Mouse (Mus musculus) NIH3T3 (cell line): ENCODE results near the gene Gsn.

Experiments used
- DNase-seq: peaks from one replicate; pipeline ENCODE4 v3.0.0-alpha.2; 2012; ENCODE audit warnings: low read depth

Gsn gene

GRCm38 (mm10) chr2:35255885-35256833, at the start of gene Gsn:
Gsn (plus strand) TSS chr2:35256380.
- peak; percentile 90 for DNase-seq

- DNase-seq = no peak
Measured at GRCm38 (mm10) chr2:35206761-35207160, 49.4 kb upstream of the Gsn start.

- peak; percentile 12 for DNase-seq
Measured at GRCm38 (mm10) chr2:35208054-35208453, 48.1 kb upstream of the Gsn start.

- DNase-seq = no peak
Measured at GRCm38 (mm10) chr2:35208931-35209665, 47.1 kb upstream of the Gsn start.

- no peak for DNase-seq
Measured at GRCm38 (mm10) chr2:35211681-35212080, 44.5 kb upstream of the Gsn start.

- DNase-seq = no peak
Measured at GRCm38 (mm10) chr2:35213345-35213910, 42.8 kb upstream of the Gsn start.

- peak; percentile 93 for DNase-seq
Measured at GRCm38 (mm10) chr2:35214881-35215358, 41.3 kb upstream of the Gsn start.

GRCm38 (mm10) chr2:35215363-35215762, 40.8 kb upstream of the Gsn start:
- no peak for DNase-seq

GRCm38 (mm10) chr2:35216701-35217100, 39.5 kb upstream of the Gsn start:
- DNase-seq = peak; percentile 36

- no peak for DNase-seq
Measured at GRCm38 (mm10) chr2:35218736-35219135, 37.4 kb upstream of the Gsn start.

GRCm38 (mm10) chr2:35222822-35223391, 33.3 kb upstream of the Gsn start:
- no peak for DNase-seq

GRCm38 (mm10) chr2:35224285-35224684, 31.9 kb upstream of the Gsn start:
- DNase-seq = no peak

GRCm38 (mm10) chr2:35228145-35228544, 28.0 kb upstream of the Gsn start:
- no peak for DNase-seq

GRCm38 (mm10) chr2:35230215-35230614, 26.0 kb upstream of the Gsn start:
- peak; percentile 83 for DNase-seq

- peak; percentile 34 for DNase-seq
Measured at GRCm38 (mm10) chr2:35231871-35232270, 24.3 kb upstream of the Gsn start.

- no peak for DNase-seq
Measured at GRCm38 (mm10) chr2:35232595-35233445, 23.4 kb upstream of the Gsn start.

GRCm38 (mm10) chr2:35233898-35234297, 22.3 kb upstream of the Gsn start:
- DNase-seq = no peak

- peak; percentile 92 for DNase-seq
Measured at GRCm38 (mm10) chr2:35235021-35235420, 21.2 kb upstream of the Gsn start.

- no peak for DNase-seq
Measured at GRCm38 (mm10) chr2:35244241-35244640, 11.9 kb upstream of the Gsn start.

GRCm38 (mm10) chr2:35247763-35248162, 8.4 kb upstream of the Gsn start:
- DNase-seq = no peak

GRCm38 (mm10) chr2:35252733-35253132, 3.4 kb upstream of the Gsn start:
- no peak for DNase-seq
